Mouse (Mus musculus) mesoderm, embryonic 11.5 days (tissue): ENCODE measurements around the gene Sclt1.

Experiments
- DNase-seq: peaks from one replicate; pipeline ENCODE4 v3.0.0-alpha.2; 2012; ENCODE audit warnings: low read depth, low spot score

Sclt1 gene

DNA sequence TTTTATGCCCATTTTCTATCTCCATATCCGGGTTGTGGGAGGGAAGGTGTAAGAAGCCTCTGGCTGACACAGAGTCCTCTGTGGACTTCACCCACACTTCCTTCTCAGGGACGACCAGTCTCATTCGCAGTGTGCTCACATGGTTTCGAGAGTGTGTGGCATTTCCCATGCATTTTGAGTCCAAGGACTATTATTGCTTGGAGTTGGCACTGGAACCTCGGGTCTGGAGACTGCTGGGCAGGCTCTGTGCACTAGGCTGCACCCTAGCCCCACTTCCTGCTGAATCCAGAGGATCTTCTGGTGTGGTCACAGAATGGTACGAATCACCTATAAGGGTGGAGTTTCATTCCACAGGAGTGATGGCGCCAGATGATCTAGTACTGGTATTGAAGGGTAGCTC is 155.4 kb downstream of the Sclt1 start:
- no peak for DNase-seq

GRCm38 (mm10) chr3:41586330-41586729 is 156.0 kb downstream of the Sclt1 start:
- DNase-seq = no peak

DNA sequence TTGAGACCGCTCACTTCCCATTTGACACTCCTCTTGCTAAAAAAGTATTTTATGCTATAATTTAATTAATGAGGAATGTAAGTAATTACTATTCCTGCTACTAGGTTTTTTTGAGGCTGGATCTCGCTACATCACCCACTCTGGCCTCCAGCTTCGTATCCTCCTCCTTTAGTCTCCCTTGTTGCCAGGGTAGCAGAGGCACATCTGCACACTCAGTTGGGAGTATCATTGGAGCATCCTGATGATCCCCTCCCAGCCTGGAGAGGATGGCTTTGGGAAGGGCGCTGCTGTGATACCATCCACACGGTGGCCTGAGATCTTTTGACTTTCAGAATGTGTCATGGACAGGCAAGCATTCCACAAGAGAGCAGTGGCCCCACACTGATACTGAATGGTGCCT is 156.8 kb downstream of the Sclt1 start:
- no peak for DNase-seq

DNA sequence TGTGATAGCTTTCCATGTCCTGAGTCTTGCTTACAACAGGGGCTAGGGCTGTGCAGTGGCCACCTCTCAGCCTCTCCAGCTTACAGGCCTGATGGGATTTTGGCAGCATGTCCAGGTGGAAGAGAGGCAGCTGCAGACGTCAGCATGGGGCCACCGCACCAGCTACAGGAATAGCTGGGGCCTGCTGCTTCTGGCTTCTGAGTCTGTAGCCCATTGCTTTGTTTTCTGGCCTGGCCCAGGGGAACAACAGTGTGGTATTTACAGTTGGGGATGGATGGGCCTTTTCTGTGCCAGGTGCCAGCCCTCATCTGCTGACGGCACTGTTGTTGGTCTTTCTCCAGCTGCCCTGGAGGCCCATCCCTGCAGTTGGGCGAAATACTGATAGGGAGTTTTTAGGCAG is 158.7 kb downstream of the Sclt1 start:
- no peak for DNase-seq

DNA sequence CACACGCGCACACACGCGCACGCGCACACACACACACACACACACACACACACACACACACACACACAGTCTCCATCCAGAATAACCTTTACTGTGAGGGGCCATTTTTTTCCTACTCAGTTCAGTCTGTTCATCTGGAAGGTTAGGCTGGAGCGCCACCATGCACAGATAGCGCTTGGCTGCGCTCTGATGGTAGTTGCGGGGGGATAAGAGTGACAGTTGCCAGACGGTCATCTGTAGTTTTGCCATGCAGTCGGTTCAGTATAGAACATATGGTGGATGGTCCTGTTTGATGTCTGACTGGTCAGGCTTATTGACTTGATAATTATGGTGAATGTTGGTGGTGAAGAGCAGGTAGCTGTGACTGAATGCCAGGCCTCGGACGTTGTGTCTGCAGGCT is 159.2 kb downstream of the Sclt1 start:
- DNase-seq = no peak

DNA sequence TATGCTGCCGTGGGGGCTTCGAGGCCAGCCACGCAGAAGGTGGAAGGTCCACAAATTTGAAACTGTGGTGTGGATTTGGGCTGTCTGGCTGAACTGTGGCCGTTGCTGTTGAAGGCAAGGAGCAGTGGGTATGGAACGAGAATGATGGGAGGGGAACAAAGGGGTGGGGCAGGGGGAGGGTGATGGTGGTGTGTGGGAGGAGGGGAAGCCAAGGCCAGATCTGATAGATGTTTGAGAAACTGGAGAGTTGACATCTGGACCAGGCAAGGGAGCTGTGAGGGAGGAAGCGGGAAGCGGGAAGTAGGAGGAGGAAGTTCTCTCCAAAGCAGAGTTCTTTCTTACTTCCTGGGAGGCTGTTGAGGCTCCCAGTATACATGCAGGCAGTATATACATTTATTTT is 160.1 kb downstream of the Sclt1 start:
- DNase-seq = no peak

GRCm38 (mm10) chr3:41581436-41581835 is 160.9 kb downstream of the Sclt1 start:
- DNase-seq = no peak

DNA sequence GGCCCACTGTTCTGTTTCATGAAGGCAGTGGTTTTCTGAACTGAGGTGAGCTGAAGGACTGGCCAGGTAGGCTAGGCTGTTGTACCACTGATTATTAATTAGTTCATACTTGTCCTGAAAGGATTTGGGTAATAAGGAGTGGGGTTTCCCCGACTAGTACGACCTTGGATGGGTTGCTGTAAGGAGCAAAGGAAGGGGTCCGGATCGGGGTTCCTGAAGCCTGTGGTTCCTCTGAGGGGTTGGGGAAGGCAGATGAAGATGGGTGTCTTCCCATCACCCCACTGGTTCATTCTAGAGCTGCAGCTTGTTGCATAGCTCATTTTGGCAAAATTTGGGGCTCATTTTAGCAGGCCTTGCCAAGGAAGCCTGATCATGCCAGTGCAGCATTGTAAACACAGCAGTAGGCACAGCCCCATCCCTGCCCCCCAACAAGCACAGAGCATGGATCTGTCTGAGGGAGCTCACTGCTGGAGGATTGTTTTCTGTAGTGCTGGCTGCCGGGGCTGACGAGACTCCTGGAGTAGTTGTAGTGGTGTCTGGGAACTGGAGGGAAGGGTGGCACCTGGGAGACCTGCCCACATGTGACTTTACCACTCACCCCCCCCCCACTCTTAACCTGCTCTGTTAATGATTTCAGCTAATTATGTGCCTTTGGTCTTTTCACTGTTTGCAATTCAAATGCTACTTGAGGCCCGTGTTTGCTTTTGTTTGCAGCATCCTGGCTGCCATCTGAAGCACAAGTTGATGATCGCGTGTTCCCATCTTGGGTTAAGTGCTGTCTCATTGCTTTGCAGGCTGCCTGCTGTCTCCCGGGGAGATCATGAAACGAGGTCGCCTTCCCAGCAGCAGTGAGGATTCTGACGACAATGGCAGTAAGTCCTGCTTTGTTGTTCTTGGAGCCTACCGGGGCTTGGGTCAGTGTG is 161.7 kb downstream of the Sclt1 start:
- DNase-seq = no peak

GRCm38 (mm10) chr3:41579873-41580272 is 162.4 kb downstream of the Sclt1 start:
- DNase-seq = no peak

- DNase-seq = no peak
Observed at GRCm38 (mm10) chr3:41577240-41577639, 165.1 kb downstream of the Sclt1 start.
